Mouse (Mus musculus): Measurements from ENCODE around the gene Slc7a11. TPM values are rescaled to one million over a fixed set of nuclear protein-coding genes. Genes with fewer than 3 reads are reported as not detected.
"Not testable (repeated sequence)": the region's sequence is repeated elsewhere in the genome, so short reads cannot be mapped to it uniquely, and the experiment has no call there.

The Slc7a11 gene
- 1 to 10 TPM; 1.0 to 2.5 TPM for total RNA-seq (2021)
- long read RNA-seq, experiment 1, full-length matches to known transcripts: 1 of 1 reads
- long read RNA-seq, experiment 1, partial matches to known transcripts: 0 of 1 reads
- long read RNA-seq, experiment 1, other reads (novel, unspliced or antisense): 0 of 1 reads
- long read RNA-seq, experiment 2, partial matches to known transcripts: 0 of 2 reads
- long read RNA-seq, experiment 2, other reads (novel, unspliced or antisense): 2 of 2 reads

GRCm38 (mm10) chr3:50443421-50443916 lies at the start of gene Slc7a11:
TSS of gene Slc7a11 (minus strand) at chr3:50443614.
- no peak for DNase-seq (ENCODE audit: low spot score in 2 of 2)

DNA sequence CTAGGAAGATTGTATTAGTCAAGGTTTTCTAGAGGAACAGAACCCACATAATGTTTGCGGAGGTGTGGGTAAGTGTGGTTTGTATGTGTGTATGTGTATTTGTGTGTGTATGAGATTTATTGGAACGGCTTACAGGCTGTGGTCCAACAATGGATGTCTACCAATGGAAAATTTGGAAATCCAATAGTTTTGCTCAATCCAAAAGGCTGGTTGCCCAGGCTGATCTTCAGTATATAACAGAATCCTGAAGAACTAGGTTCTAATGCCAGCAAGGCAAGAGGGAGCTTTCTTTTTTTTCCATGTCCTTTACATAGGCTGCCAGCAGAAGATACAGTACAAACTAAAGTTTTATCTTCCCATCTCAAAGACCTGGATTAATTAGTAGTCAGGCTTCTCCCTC lies 48.3 kb upstream of the Slc7a11 start:
- no peak for DNase-seq (ENCODE audit: low spot score in 2 of 2)

GRCm38 (mm10) chr3:50484076-50484475 lies 40.7 kb upstream of the Slc7a11 start:
- DNase-seq (ENCODE audit: low spot score in 2 of 2): no peak

GRCm38 (mm10) chr3:50462223-50462622 lies 18.8 kb upstream of the Slc7a11 start:
- no peak for DNase-seq (ENCODE audit: low spot score in 2 of 2)

DNA sequence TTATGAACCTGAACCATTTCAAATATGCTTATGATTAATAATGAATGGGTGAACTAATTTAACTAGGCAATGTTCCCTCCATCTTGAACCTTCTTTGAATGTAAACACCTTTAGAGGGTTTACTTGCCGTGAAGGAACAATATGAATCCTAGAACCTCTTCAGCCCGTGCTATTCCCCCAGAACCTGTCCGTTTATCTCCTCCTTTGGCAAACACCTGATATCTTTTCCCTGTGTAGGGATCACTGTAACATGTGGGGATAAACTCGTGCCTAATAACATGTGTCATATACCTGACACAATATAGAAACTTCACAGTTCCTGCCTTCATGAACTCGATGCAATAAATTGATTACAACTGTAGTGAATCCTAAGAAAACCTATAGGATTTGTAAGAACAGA lies 13.7 kb upstream of the Slc7a11 start:
- no peak for DNase-seq (ENCODE audit: low spot score in 2 of 2)

DNA sequence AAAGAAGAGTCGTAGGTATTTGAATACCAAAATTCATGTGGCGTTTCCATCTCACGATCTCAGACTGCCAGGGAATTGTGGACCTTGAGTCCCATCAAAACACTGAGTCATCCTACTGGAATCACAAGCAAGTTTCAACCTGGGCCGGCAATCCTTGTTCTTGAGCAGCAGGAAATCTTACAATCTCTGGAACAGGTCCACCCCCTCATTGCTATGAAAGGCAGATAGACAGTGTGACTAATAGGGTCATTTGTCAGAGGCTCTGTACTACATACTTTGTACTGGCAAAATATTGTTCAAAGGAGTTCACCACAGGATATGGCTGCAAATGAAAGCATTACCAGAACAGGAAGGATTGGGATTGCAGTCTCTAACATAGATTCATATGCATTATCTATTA lies 13.2 kb upstream of the Slc7a11 start:
- DNase-seq (ENCODE audit: low spot score in 2 of 2): no peak

GRCm38 (mm10) chr3:50456023-50456422 lies 12.6 kb upstream of the Slc7a11 start:
- DNase-seq (ENCODE audit: low spot score in 2 of 2): no peak

DNA sequence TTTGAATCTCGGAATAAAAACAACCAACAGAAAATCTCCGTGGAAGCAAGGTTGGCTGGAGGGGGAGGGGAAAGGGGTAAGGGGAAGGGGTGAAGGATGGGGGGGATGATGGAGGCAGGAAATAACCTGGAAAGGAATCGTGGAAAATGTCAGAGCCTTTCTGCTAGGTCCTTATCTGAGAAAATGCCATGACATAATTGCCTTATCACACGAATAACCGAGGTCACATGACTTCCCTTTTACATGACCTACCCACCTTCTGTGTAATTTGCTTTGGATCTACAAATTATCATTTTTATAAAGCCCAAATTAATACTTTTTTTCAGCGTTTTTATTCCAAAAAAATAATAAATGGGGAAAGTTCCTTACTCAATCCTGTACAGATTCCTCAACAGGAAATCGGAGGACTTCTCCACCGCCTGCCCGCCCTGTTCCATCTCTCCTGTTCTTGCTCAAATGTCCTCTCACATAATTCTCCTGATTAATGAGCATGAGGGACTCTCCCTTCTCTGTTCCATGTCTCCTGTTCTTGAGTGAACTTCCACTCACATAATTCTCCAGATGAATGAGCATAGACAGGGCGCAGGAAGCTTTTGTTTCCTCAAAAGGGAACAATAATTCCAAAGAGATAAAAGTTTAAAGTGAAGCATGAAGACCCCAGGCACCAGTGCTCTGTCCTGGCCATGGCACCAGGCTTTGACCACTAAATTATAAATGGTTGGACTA lies 1.8 kb upstream of the Slc7a11 start:
- DNase-seq (ENCODE audit: low spot score in 2 of 2): no peak

GRCm38 (mm10) chr3:50443942-50444341 lies 528 bp upstream of the Slc7a11 start:
- DNase-seq (ENCODE audit: low spot score in 2 of 2): no peak

GRCm38 (mm10) chr3:50442341-50443292 lies 797 bp downstream of the Slc7a11 start:
- no peak for DNase-seq (ENCODE audit: low spot score in 2 of 2)

- DNase-seq (ENCODE audit: low spot score in 2 of 2): no peak
Measured at GRCm38 (mm10) chr3:50441330-50441729, 2.1 kb downstream of the Slc7a11 start.

- DNase-seq (ENCODE audit: low spot score in 2 of 2): no peak
Measured at GRCm38 (mm10) chr3:50440409-50440808, 3.0 kb downstream of the Slc7a11 start.

GRCm38 (mm10) chr3:50439429-50439828 lies 4.0 kb downstream of the Slc7a11 start:
- no peak for DNase-seq (ENCODE audit: low spot score in 2 of 2)

DNA sequence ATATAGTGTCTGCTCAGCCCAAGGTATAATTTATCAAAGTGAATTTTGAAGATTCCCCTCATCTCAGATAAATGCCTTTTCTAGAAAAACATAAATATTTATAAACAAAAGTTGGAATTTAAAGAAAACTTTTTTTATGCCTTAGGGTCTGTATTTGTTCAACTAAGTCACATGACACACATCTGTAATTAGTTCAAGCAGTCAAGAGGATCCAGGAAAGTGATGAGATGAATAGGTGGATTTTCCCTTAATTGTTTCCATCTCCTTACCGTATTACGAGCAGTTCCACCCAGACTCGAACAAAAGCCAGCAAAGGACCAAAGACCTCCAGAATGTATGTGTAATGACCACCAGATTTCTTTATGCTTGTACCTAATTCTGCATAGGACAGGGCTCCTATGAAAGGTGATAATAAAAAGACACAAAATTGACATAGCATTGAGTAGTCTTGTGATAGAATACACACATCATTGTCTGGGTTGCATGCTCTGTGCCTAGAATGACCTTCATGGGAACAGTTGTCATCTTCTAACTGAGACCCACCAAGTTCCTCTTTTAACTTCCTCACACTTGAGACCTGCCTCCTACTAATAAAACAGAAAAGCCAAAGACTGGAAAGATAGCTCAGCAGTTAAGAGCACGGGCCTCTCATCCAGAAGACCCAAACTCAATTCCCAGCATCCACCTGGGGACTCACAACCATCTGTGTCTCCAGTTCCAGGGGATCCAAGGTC lies 4.7 kb downstream of the Slc7a11 start:
- DNase-seq (ENCODE audit: low spot score in 2 of 2): no peak

DNA sequence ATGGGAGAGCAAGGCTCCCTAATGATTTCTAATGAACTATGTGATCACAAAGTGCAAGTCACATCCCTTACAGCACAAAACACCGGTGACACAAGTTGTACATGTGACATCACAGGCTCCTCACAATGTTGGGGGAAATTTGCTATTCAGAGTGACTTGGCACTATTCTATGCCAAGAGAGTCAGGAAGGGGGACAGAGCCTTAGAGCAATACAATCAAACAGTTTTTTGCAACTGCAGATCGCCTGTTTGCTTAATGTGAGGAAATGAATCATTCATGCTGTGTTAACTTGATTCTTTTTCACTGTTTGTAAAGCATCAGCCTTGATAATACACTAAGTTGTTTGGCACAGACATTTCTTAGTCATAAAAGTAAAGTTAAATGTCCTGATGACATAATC lies 5.3 kb downstream of the Slc7a11 start:
- not testable (repeated sequence) for DNase-seq (ENCODE audit: low spot score in 2 of 2)

DNA sequence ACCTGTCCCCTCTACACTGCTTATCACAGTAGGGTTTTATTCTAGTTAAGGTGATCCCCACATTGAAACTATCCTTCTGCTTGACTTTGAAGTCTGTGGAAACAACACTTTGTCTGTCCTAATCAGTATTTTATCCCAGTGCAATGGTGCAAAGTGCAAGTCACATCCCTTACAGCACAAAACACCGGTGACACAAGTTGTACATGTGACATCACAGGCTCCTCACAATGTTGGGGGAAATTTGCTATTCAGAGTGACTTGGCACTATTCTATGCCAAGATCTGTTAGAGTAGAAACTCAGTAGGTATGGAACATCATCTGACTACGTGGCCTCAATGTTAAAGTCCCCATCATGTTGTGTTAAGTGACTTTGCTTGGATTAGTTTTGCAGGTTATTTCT lies 7.0 kb downstream of the Slc7a11 start:
- not testable (repeated sequence) for DNase-seq (ENCODE audit: low spot score in 2 of 2)

DNA sequence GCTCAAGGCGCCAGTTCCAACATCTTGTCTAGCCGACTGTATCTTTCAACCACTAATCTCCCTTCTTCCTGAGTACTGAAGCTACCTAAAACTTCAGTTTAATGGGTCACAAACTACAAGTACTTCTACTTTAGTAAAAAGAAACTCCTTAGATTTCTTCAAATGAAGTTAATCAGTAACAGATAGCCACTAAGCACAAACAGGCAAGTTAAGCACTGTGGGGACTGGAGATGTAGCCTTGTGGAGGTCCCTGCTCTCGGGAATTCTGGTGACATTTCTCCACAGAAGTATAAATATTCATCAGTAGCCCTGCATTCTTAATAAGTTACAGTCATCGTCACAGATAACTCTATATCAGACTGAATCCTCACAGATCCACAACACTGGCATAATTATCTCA lies 9.6 kb downstream of the Slc7a11 start:
- no peak for DNase-seq (ENCODE audit: low spot score in 2 of 2)

DNA sequence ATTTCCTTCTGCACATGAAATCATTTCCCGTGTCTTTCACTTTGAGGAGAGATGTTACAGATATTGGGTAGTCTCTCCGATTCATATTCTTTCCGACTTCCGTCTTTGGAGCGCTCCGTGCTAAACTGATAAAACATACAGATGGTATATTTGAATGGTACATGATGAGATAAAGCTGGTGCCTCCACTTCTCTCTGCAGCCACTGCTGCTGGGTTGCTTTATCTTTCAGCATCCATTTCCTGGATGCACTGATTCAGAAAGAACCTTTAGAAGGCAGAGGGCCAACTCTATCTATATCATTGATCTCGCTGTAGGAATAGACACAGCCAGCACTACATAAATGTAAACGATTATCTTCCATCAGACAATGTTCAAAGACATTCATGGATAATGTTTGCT lies 12.6 kb downstream of the Slc7a11 start:
- DNase-seq (ENCODE audit: low spot score in 2 of 2): no peak

DNA sequence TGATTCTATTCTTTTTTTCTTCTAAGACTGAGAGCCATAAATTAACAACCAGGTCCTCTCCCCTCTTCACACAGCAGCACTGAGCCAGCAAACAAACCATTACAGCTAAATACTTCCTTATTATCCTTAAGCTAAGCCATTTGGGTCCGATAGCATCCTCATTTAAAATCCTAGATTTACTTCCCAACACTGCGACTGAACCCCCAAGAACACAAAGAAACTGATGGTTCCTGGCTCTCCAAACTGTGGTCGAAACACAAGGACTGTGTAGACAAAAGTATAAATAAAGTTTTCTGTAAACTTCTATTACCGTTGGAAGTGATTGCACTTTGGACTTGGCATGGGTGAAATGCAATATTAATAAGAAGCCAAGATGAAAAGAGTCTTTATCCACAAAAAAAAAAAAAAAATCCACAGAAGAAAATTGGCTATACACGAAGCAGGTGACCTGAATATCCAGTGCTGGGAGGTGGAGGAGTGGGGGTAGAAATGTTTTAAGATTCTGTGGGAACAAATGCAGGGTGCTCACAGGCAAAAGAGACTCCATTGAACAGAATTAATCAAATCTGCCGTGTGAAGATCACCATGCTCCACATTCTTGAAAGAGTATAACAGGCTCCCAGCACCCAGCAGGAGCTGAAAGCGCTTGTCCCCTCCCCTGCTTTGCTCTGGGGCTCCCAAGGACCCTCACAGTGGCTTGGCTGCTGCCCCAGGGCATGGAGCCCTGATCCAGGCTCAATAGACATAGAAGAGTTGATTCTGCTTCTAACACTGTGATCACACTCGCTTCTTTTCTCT lies 21.7 kb downstream of the Slc7a11 start:
- no peak for DNase-seq (ENCODE audit: low spot score in 2 of 2)

- DNase-seq (ENCODE audit: low spot score in 2 of 2): no peak
Measured at GRCm38 (mm10) chr3:50419161-50419560, 24.3 kb downstream of the Slc7a11 start.
